Mouse (Mus musculus) embryonic fibroblast, embryonic 13.5 days (primary cell): ENCODE measurements at regions not wholly inside any gene's neighbourhood (a gene's known extent, or its start where the extent isn't known, plus 50 kb on each side); places are given as distances from the start of the nearest gene placed in this dataset.

Experiments used
- CTCF ChIP-seq: IDR thresholded peaks from 2 replicates; pipeline ENCODE4 v1.5.1; 2011; ENCODE audit warnings: mild to moderate bottlenecking, control low read depth, low read length, moderate library complexity, borderline replicate concordance; ENCODE audit not compliant: insufficient read depth
- POLR2A ChIP-seq: IDR thresholded peaks from 2 replicates; pipeline ENCODE4 v1.6.1; 2011; ENCODE audit warnings: low read depth, mild to moderate bottlenecking, control low read depth, low read length, moderate library complexity

- TF ChIP-seq POLR2A (no peak), CTCF (no peak)
These were observed 101.7 kb upstream of the Ipo5 start for GRCm38 (mm10) chr14:120809321-120809720.
